16 mouse cellular contexts compared by ENCODE assay signal in genomic region chr14:55102253-55102785, GRCm38 (mm10). TPM values are rescaled to one million over a fixed set of nuclear protein-coding genes. Genes with fewer than 3 reads are reported as not detected.
A peak's percentile ranks its signal among the peaks of the same experiment; 100 is the strongest.
DNase-seq lines count a peak whose midpoint lies in the region; ATAC-seq lines count a peak whose summit lies in the region.
"Had no signal": no experiment of that assay in that cellular context is flagged by ENCODE, and none has a peak within 500 bp of the region (broad histone marks: within the 10 kb centered on the region; RNA-seq: fewer than 3 reads in every experiment).

No protein-coding gene starts in this region.

- peaks cover 17% of the 10 kb centered on the region for H3K4me1 ChIP-seq in midbrain, embryonic 16.5 days (ENCODE audit: control insufficient read depth, insufficient read depth, low read length)

- no peak for ATAC-seq in cerebellum, adult (ENCODE audit: insufficient number of reproducible peaks, low FRiP score, low TSS enrichment)
- no peak for ATAC-seq in midbrain, embryonic 16.5 days
- ATAC-seq: CD4-positive, CD25-positive, alpha-beta regulatory T cell, adult 4 months had no signal

- no peaks in the 10 kb centered on the region for H3K9me3 ChIP-seq in midbrain, embryonic 16.5 days (replicated peaks; ENCODE audit: control insufficient read depth, low read length, poor library complexity, severe bottlenecking)
- H3K9me3 ChIP-seq: embryonic facial prominence, embryonic 12.5 days; forebrain, embryonic 12.5 days; G1E; heart, embryonic 10.5 days; hindbrain, embryonic 12.5 days had no signal

- peak; percentile 40 for DNase-seq in cerebellum, adult 11 months
- no peak for DNase-seq in cerebellum, postnatal 36 days
- DNase-seq in cerebellum, postnatal 10 days = peak; percentile 68 to 71
- DNase-seq in testis, postnatal 10 days (ENCODE audit: low spot score) = peak; percentile 42
- no peak for DNase-seq in testis, postnatal 14 days (ENCODE audit: low spot score)
- DNase-seq: adrenal gland, adult 8-10 months; gastrocnemius, postnatal 10 days had no signal

- H3K4me2 ChIP-seq in midbrain, embryonic 16.5 days (ENCODE audit: low read length) = no peak overlapping the region
- H3K4me2 ChIP-seq: embryonic facial prominence, embryonic 12.5 days; forebrain, embryonic 12.5 days; hindbrain, embryonic 12.5 days had no signal

- H3K4me3 ChIP-seq in midbrain, embryonic 16.5 days (ENCODE audit: low read depth, low read length) = no peak overlapping the region
- H3K4me3 ChIP-seq: embryonic facial prominence, embryonic 12.5 days; forebrain, embryonic 12.5 days; heart, embryonic 10.5 days; hindbrain, embryonic 12.5 days had no signal

- H3K27ac ChIP-seq in midbrain, embryonic 16.5 days (ENCODE audit: low read length) = no peak overlapping the region
- H3K27ac ChIP-seq: forebrain, embryonic 12.5 days; heart, embryonic 10.5 days; hindbrain, embryonic 12.5 days; hindbrain, postnatal 0 days had no signal

- 87% methylated on average over 15 of the region's 15 CpGs for WGBS in midbrain, embryonic 16.5 days

- no peaks in the 10 kb centered on the region for H3K27me3 ChIP-seq in midbrain, embryonic 16.5 days (ENCODE audit: control insufficient read depth, insufficient read depth, low read depth, low read length)
- H3K27me3 ChIP-seq: embryonic facial prominence, embryonic 12.5 days; hindbrain, embryonic 12.5 days had no signal

- no peak overlapping the region for H3K9ac ChIP-seq in midbrain, embryonic 16.5 days (ENCODE audit: low read depth, low read length)
- H3K9ac ChIP-seq: embryonic facial prominence, embryonic 12.5 days; forebrain, embryonic 12.5 days; hindbrain, embryonic 12.5 days had no signal

- peaks cover 3% of the 10 kb centered on the region; the same call in 1 of the 2 replicates for H3K36me3 ChIP-seq in midbrain, embryonic 16.5 days (ENCODE audit: control insufficient read depth, insufficient read depth, low read length)
- H3K36me3 ChIP-seq: hindbrain, embryonic 12.5 days had no signal

RNA-seq across cellular contexts. Expression of gene Ap1g2, which starts 4.1 kb away (rescaled TPM):
- 9.0 and 9.2 TPM in 2 replicates for polyA plus RNA-seq in midbrain, embryonic 16.5 days (2015; fragmentation: Nextera tagmentation; extraction: Ambion mirVana)

RNA-seq across cellular contexts. Expression of gene Thtpa, which starts 7.7 kb away (rescaled TPM):
- polyA plus RNA-seq in midbrain, embryonic 16.5 days (2015; fragmentation: Nextera tagmentation; extraction: Ambion mirVana) = 37.0 and 38.6 TPM in 2 replicates

RNA-seq across cellular contexts. Expression of gene Zfhx2, which starts 10.2 kb away (rescaled TPM):
- polyA plus RNA-seq in midbrain, embryonic 16.5 days (2015; fragmentation: Nextera tagmentation; extraction: Ambion mirVana) = 25.9 and 34.6 TPM in 2 replicates

RNA-seq across cellular contexts. Expression of gene Jph4, which starts 14.4 kb away (rescaled TPM):
- polyA plus RNA-seq in midbrain, embryonic 16.5 days (2015; fragmentation: Nextera tagmentation; extraction: Ambion mirVana) = 37.3 and 40.3 TPM in 2 replicates
- polyA plus RNA-seq: CD4-positive, CD25-positive, alpha-beta regulatory T cell, adult 4 months; G1E had no signal

Comparison
In these comparisons a context has a peak if more than half of its experiments do, and no peak if none do; other contexts are left out.
1. DNase-seq: peak in cerebellum, adult 11 months (single experiment), cerebellum, postnatal 10 days (2 of 2) and testis, postnatal 10 days (single experiment); none in cerebellum, postnatal 36 days (0 of 2) and testis, postnatal 14 days (single experiment).